Mouse (Mus musculus) gastrocnemius, adult 2 months (tissue): Measurements from ENCODE around the gene Wapl. TPM values are rescaled to one million over a fixed set of nuclear protein-coding genes. Genes with fewer than 3 reads are reported as not detected.

ENCODE experiments used
- DNase-seq: peaks from one replicate; pipeline ENCODE4 v3.0.0; 2022
- H3K27ac ChIP-seq: fragments of 200-600 bp; 2 replicates; pipeline ENCODE4 v1.8.1; 2022; ENCODE audit warnings: mild to moderate bottlenecking
- H3K4me3 ChIP-seq: fragments of 200-600 bp; 2 replicates; pipeline ENCODE4 v1.8.1; 2022; ENCODE audit warnings: mild to moderate bottlenecking, moderate library complexity
- CTCF ChIP-seq: fragments of 200-600 bp; IDR thresholded peaks from 2 replicates; pipeline ENCODE4 v1.8.1; 2022; ENCODE audit warnings: antibody characterized with exemption, mild to moderate bottlenecking, moderate library complexity
- intact Hi-C: fragments of 180-260 bp; cut with DNase I; formaldehyde crosslinking; loops from one replicate; pipeline ENCODE4 v1.15.1; 2025
- total RNA-seq, 2 experiments: library from RNA; stranded (reverse); gene quantifications; 2 replicates each; pipeline ENCODE4 v1.2.3; 2021

The Wapl gene
- total RNA-seq, 2 experiments from 2014 or later: 38.8 to 40.0 TPM

DNA sequence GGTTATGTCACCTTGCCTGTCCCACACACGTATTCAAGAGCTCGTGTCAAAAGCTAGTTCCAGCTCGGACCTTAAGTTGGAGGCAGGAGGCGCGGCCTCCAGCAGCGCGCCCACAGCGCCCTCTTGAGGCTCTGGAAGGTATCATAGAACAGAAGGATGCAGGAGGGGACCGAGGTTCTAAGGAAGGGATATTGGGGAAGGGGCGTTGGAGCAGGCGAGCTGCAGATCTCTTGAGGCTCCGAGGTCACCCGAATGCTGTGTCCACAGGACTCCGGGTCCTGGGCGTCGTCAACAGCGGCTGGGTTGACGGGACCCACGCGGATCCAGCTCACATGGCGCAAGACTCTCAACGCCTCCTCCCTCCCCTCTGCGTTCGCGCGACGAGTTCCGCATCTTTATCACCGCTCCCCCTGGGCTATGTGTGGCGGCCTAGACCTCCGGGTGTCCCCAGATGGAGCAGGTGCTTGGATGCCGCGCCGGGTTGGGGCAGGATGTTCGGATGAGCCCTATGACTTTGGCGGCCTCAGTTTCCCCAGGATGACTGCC, 95.4 kb downstream of the Wapl start:
- peak; percentile 79 for DNase-seq
- intact Hi-C loops: loop anchor here (2.0 kb wide), 1 partner anchor 152 kb away; no protein-coding TSS in a partner anchor
- TF ChIP-seq CTCF: peak; percentile 89
- Histone ChIP-seq H3K4me3 (peak overlapping the region; percentile 67), H3K27ac (no peak overlapping the region)

DNA sequence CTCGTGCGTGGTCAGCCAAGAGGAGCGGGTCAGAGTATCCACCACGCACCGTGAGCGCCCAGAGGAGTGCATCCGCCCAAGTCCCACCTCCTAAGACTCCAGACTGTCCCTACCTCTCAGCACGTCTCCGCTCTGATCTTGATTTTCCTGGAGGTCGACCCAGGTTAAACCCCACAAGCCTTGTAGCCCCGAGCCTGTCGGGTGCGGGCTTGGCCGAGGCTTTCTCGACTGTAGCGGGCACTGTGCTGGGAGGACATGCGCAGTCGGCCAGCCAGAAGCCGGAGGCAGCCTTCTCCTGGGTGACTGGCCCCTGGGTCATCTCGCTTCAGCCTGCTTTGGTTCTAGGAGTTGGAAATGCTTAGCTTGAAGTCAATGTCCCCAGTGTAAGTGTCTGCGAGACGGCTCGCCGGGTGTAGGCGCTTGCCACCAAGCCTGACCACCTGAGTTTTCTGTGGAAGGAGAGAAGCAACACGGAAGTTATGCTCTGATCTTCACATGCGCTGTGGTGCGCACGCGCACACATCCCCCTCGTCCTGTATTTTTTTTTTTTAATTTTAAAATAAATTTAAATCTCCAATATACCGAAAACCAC, 95.9 kb downstream of the Wapl start:
- intact Hi-C loops: loop anchor here (2.0 kb wide), 1 partner anchor 153 kb away; no protein-coding TSS in a partner anchor
- H3K4me3 ChIP-seq: peak overlapping the region; percentile 67
- no peak overlapping the region for H3K27ac ChIP-seq
- no peak for TF ChIP-seq CTCF
- DNase-seq: no peak

DNA sequence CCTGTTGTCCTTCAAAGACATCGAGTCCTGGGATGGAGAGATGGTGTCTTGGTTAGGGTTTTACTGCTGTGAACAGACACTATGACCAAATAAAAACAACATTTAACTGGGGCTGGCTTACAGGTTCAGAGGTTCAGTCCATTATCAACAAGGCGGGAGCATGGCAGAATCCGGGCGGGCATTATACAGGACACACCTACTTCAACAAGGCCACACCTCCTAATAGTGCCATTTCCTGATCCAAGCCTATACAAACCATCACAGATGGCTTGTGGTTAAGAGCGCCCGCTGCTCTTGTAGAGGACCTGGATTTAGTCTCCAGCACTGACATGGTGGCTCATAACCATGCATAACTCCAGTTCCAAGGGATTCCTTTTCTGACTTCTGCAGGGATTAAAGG, 96.7 kb downstream of the Wapl start:
- no peak for DNase-seq
- no peak overlapping the region for H3K4me3 ChIP-seq
- H3K27ac ChIP-seq: no peak overlapping the region
- intact Hi-C loops: no loop called here
- TF ChIP-seq CTCF: no peak

DNA sequence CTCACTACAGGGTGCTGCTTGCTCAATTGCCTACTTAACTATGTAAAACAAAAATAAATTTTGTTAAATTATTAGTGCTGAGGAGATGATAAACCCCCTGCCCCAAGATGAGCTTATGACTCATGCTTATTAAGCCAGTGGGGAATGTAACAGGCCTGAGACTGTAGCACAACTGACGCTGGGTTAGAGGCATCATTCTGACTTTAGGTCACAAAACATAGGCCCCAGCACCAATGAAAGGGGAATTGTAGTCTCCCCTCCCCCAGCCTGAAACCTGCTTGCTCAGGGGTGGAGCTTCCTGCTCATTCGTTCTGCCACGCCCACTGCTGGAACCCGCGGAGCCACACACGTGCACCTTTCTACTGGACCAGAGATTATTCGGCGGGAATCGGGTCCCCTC, 97.9 kb downstream of the Wapl start:
- no peak overlapping the region for H3K4me3 ChIP-seq
- no peak for TF ChIP-seq CTCF

DNA sequence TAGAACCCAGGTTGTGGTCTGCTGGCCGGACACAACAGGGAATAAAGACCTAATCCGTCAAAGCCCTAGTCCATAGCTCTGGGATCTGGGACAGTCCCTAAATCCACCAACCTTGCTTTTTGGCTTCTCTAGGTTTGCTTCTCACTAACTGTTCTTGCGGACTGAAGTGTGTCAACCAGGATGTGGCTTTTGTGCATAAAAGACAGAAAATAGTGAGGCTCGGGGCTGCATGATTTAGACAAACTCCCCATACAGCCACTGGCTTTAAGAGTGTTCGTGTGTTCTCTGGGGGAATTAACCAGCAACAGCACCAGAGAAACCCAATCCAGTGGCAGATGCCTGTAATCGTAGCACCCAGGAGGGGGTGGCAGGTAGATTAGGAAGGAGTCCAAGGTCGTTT, 98.4 kb downstream of the Wapl start:
- intact Hi-C loops: no loop called here

More for the DNA sequence above, 97.9 kb downstream of the Wapl start:
- DNase-seq: no peak
- intact Hi-C loops: no loop called here
- no peak overlapping the region for H3K27ac ChIP-seq

DNA sequence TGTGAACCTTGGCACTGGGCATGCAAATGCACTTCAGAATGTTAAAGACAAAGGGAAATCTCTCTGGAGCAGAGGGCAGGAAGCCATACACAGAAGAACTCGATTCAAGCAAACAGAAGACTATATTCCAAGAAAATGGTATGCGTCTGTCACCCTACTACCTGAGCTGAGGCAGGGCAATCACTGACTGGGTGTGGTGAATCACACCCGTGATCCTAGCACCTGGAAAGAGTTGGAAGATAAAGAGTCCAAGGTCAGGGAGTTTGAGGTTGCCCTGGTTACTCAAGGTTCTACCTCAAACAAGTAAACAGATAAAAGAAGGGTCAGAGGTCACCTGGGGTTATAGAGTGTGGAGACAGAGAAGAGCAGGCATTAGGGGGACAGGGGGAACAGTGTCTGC, 100.0 kb downstream of the Wapl start:
- DNase-seq: no peak
- TF ChIP-seq CTCF: no peak
- Histone ChIP-seq H3K27ac (no peak overlapping the region), H3K4me3 (no peak overlapping the region)
- intact Hi-C loops: no loop called here

More for the DNA sequence above, 98.4 kb downstream of the Wapl start:
- DNase-seq: no peak
- Histone ChIP-seq H3K27ac (no peak overlapping the region), H3K4me3 (no peak overlapping the region)
- TF ChIP-seq CTCF: no peak

DNA sequence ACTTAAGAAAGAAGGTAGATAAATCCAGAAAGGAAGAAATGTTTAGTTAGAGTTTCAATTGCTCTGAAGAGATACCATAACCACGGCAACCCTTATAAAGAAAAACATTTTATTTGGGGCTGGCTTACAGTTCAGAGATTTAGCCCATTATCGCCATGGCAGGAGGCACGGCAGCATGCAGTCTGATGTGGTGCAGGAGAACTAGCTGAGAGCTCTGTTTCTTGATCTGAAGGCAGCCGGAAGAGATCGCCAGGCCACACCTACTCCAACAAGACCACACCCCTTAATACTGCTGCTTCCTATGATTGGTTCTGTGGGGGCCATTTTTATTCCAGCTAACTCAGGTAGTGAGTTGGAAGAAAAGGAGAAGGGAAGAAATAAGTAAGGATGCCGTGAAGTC, 100.5 kb downstream of the Wapl start:
- intact Hi-C loops: no loop called here
- TF ChIP-seq CTCF: no peak
- H3K4me3 ChIP-seq: no peak overlapping the region
- H3K27ac ChIP-seq: no peak overlapping the region
- DNase-seq: no peak

DNA sequence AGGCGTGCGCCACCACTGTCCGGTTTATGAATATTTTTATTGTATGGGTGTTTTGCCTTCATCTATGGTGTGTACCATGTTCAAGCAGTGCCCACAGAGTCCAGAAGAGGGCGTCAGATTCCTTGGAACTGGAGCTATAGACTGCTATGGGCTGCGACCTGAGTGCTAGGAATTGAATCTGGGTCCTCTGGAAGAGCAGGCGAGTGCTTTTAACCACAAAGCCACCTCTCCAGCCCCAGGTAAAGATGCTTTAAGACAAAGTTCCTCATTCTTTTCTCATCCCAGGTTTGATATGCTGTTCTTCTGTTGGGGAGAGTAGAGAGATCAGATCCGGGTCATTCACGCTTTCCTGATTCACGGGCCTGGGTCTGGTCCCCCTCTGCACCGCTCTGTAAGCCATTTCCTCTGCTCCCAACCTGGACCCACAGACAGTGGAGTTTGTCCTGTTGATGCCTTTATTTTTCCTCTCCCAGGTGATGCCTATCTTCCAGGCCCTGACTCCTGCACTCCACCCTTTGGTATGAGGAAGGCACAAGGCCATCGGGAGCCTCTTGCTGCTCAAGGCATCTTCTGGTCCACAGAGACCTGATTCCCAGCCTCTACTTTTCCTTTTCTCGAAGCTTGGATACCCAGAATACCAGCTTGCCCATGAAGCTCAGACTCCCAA, 103.1 kb downstream of the Wapl start:
- intact Hi-C loops: no loop called here
- H3K27ac ChIP-seq: no peak overlapping the region
- DNase-seq: no peak
- TF ChIP-seq CTCF: no peak
- H3K4me3 ChIP-seq: no peak overlapping the region

DNA sequence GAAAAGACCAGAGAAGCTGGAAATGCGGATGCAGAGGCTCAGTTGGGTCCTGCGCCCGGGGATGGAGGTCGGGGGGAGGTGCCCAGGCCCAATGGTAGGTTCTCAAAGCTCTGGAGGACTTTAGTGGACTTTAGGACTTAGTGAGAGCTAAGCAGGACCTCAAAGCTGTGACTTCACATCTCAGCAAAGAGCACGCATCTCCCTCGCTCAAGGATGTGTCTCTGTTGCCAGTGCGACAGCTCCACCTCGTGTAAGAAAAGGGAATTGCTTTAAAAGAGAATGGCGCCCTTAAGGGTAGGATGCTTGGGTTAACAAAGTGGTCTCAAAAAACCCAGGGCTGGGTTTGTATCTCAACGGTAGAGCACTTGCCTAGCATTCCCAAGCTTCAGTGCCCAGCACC, 104.1 kb downstream of the Wapl start:
- peak; percentile 76 for TF ChIP-seq CTCF
- Histone ChIP-seq H3K27ac (no peak overlapping the region), H3K4me3 (no peak overlapping the region)
- peak; percentile 26 for DNase-seq
- intact Hi-C loops: loop anchor here (1.0 kb wide), 1 partner anchor 161 kb away; no protein-coding TSS in a partner anchor

DNA sequence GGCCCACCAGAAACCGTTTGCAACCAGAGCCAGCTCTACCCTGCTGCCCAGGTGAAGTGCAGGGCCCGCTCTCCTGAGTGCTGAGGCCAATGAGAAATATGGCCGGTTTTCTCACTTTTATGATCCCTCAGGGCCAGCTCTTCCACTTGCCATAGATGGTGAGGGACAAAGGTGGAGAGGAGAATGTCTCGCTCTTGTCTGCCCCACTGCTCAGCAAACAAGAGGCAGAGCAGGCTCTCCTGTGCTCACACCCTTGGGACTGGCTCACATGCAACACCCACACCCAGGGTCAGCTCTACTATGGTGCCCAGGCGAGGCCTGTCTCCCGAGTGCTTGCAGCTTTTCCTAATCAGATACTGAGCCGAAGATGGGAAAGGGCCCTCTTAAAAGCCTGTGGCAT, 105.0 kb downstream of the Wapl start:
- intact Hi-C loops: loop anchor here (1.0 kb wide), 1 partner anchor 161 kb away; no protein-coding TSS in a partner anchor
- no peak for DNase-seq
- no peak overlapping the region for H3K4me3 ChIP-seq
- H3K27ac ChIP-seq: no peak overlapping the region
- TF ChIP-seq CTCF: no peak

DNA sequence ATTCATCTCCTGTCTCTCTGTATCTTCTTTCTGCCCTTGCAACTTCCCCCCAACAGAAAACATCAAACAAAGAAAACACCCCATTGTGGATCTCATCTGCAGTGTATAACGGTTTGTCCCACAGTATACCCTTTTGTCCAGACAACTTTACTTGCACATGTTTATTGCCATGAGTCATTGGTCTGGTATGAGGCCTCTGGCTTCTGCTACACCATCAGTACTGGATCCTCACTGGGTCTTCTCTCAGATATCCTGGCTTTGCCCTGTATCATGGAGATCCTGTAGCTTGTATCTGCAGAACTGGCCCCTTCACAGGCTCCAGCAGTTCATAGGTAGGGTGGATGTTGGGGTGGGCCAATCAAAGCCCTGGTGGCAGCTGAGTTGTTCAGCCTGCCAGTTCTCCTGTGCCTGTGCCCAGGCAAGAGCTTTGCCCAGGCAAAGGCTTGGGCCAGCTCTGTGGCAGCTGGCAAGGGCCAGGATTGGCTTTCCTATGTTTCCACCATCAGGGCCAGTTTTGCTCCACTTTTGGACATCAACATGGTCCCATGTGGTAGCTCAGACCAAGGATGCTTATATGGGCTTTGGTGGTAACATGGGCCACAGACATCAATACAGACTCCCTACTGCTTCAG, 119.8 kb downstream of the Wapl start:
- DNase-seq: peak; percentile 22
- intact Hi-C loops: no loop called here
- H3K27ac ChIP-seq: no peak overlapping the region
- TF ChIP-seq CTCF: no peak
- no peak overlapping the region for H3K4me3 ChIP-seq

Other genes with a start within 250 kb of the Wapl start
- gene Bmpr1a, start 170.6 kb upstream of the Wapl start, total RNA-seq: 10 to 100 TPM; 49.4 to 54.1 TPM
- not detected for gene 9230112D13Rik, start 151.1 kb upstream of the Wapl start, total RNA-seq
- 1,000 to 10,000 TPM; 1,886 to 2,548 TPM for gene Ldb3, start 85.2 kb upstream of the Wapl start, total RNA-seq
- gene Opn4, start 73.8 kb upstream of the Wapl start, total RNA-seq: not detected
- not detected for gene Grid1, start 146.2 kb downstream of the Wapl start, total RNA-seq